24 mouse cellular contexts compared by ENCODE assay signal in genomic region chr2:107659176-107659575, GRCm38 (mm10).
A peak's percentile ranks its signal among the peaks of the same experiment; 100 is the strongest.
DNase-seq lines count a peak whose midpoint lies in the region; ATAC-seq and TF ChIP-seq lines count a peak whose summit lies in the region.
"Had no signal": no experiment of that assay in that cellular context is flagged by ENCODE, and none has a peak within 500 bp of the region (broad histone marks: within the 10 kb centered on the region; RNA-seq: fewer than 3 reads in every experiment).

No protein-coding gene starts in this region.

- H3K4me3 ChIP-seq in hindbrain, embryonic 16.5 days (ENCODE audit: low read length) = no peak overlapping the region
- H3K4me3 ChIP-seq in hindbrain, embryonic 10.5 days = no peak overlapping the region
- no peak overlapping the region for H3K4me3 ChIP-seq in midbrain, embryonic 14.5 days (replicated peaks; ENCODE audit: low read depth, low read length)
- H3K4me3 ChIP-seq in midbrain, embryonic 13.5 days (replicated peaks) = no peak overlapping the region
- H3K4me3 ChIP-seq in midbrain, embryonic 16.5 days (ENCODE audit: low read depth, low read length) = no peak overlapping the region
- no peak overlapping the region for H3K4me3 ChIP-seq in midbrain, embryonic 11.5 days (ENCODE audit: low read depth, low read length)
- H3K4me3 ChIP-seq in midbrain, postnatal 0 days (ENCODE audit: low read depth, low read length) = no peak overlapping the region
- H3K4me3 ChIP-seq: embryonic facial prominence, embryonic 13.5 days; embryonic facial prominence, embryonic 15.5 days; erythroblast, embryonic 14.5 days; forebrain, embryonic 10.5 days; forebrain, embryonic 12.5 days had no signal

- no peak overlapping the region for H3K4me2 ChIP-seq in hindbrain, embryonic 16.5 days (ENCODE audit: low read length)
- no peak overlapping the region for H3K4me2 ChIP-seq in midbrain, embryonic 14.5 days (ENCODE audit: low read length)
- no peak overlapping the region for H3K4me2 ChIP-seq in midbrain, embryonic 13.5 days (replicated peaks)
- H3K4me2 ChIP-seq in midbrain, embryonic 16.5 days (ENCODE audit: low read length) = no peak overlapping the region
- H3K4me2 ChIP-seq in midbrain, embryonic 11.5 days = no peak overlapping the region
- no peak overlapping the region for H3K4me2 ChIP-seq in midbrain, postnatal 0 days (ENCODE audit: low read depth, low read length, poor library complexity, severe bottlenecking)
- H3K4me2 ChIP-seq: embryonic facial prominence, embryonic 13.5 days; embryonic facial prominence, embryonic 15.5 days; forebrain, embryonic 12.5 days had no signal

- peak; percentile 69 for ATAC-seq in hindbrain, embryonic 16.5 days
- ATAC-seq in midbrain, embryonic 14.5 days (ENCODE audit: low FRiP score, low TSS enrichment) = 0 out of 2 replicates have a peak, but pooled peaks have one; percentile 40
- ATAC-seq in midbrain, embryonic 13.5 days = no peak
- 0 out of 2 replicates have a peak, but pooled peaks have one; percentile 67 for ATAC-seq in midbrain, embryonic 16.5 days
- ATAC-seq in midbrain, embryonic 11.5 days (ENCODE audit: low FRiP score) = no peak
- 0 out of 2 replicates have a peak, but pooled peaks have one; percentile 34 for ATAC-seq in midbrain, postnatal 0 days (ENCODE audit: low FRiP score)
- ATAC-seq: forebrain, embryonic 14.5 days; forebrain, embryonic 16.5 days had no signal

- TF ChIP-seq CTCF in midbrain, postnatal 0 days (IDR thresholded peaks at IDR 0.05) = no peak

- H3K27me3 ChIP-seq in hindbrain, embryonic 16.5 days (replicated peaks; ENCODE audit: control insufficient read depth, insufficient read depth, low read length) = no peaks in the 10 kb centered on the region
- no peaks in the 10 kb centered on the region for H3K27me3 ChIP-seq in hindbrain, embryonic 10.5 days (ENCODE audit: insufficient read depth, poor library complexity, severe bottlenecking)
- no peaks in the 10 kb centered on the region for H3K27me3 ChIP-seq in midbrain, embryonic 14.5 days (ENCODE audit: control insufficient read depth, insufficient read depth, low read length)
- no peaks in the 10 kb centered on the region for H3K27me3 ChIP-seq in midbrain, embryonic 13.5 days
- H3K27me3 ChIP-seq in midbrain, embryonic 16.5 days (ENCODE audit: control insufficient read depth, insufficient read depth, low read depth, low read length) = no peaks in the 10 kb centered on the region
- H3K27me3 ChIP-seq in midbrain, embryonic 11.5 days (ENCODE audit: control insufficient read depth, insufficient read depth, low read length) = no peaks in the 10 kb centered on the region
- H3K27me3 ChIP-seq in midbrain, postnatal 0 days (ENCODE audit: insufficient read depth, low read length) = no peaks in the 10 kb centered on the region
- H3K27me3 ChIP-seq: embryonic facial prominence, embryonic 13.5 days; embryonic facial prominence, embryonic 15.5 days; forebrain, embryonic 12.5 days had no signal

- no peak for DNase-seq in hindbrain, embryonic 10.5 days (ENCODE audit: low spot score)
- DNase-seq in midbrain, embryonic 14.5 days = peak; percentile 62
- no peak for DNase-seq in midbrain, embryonic 11.5 days (ENCODE audit: low spot score, missing footprints)
- peak; percentile 28 for DNase-seq in midbrain, postnatal 0 days (ENCODE audit: low spot score)
- DNase-seq in thymus, postnatal 0 days (ENCODE audit: low spot score) = no peak
- DNase-seq: adrenal gland, adult 2 months; adrenal gland, postnatal 10 days; adrenal gland, postnatal 25 days; cerebellum, adult 11-12 months; cerebellum, adult 8-10 months; cerebellum, adult 9-11 months; cerebellum, postnatal 14 days; cerebellum, postnatal 36 days; embryo, embryonic 11 days had no signal

- H3K9me3 ChIP-seq in hindbrain, embryonic 16.5 days (ENCODE audit: control insufficient read depth, low read length) = no peaks in the 10 kb centered on the region
- no peaks in the 10 kb centered on the region for H3K9me3 ChIP-seq in hindbrain, embryonic 10.5 days
- no peaks in the 10 kb centered on the region for H3K9me3 ChIP-seq in midbrain, embryonic 14.5 days (ENCODE audit: control insufficient read depth, low read length)
- H3K9me3 ChIP-seq in midbrain, embryonic 13.5 days = no peaks in the 10 kb centered on the region
- no peaks in the 10 kb centered on the region for H3K9me3 ChIP-seq in midbrain, embryonic 16.5 days (replicated peaks; ENCODE audit: control insufficient read depth, low read length, poor library complexity, severe bottlenecking)
- H3K9me3 ChIP-seq in midbrain, embryonic 11.5 days (ENCODE audit: control insufficient read depth, low read length) = no peaks in the 10 kb centered on the region
- no peaks in the 10 kb centered on the region for H3K9me3 ChIP-seq in midbrain, postnatal 0 days (ENCODE audit: low read length)
- H3K9me3 ChIP-seq: embryonic facial prominence, embryonic 13.5 days; embryonic facial prominence, embryonic 15.5 days; forebrain, embryonic 10.5 days; forebrain, embryonic 12.5 days had no signal

- no peak overlapping the region for H3K9ac ChIP-seq in hindbrain, embryonic 16.5 days (ENCODE audit: low read depth, low read length)
- no peak overlapping the region for H3K9ac ChIP-seq in midbrain, embryonic 14.5 days (replicated peaks; ENCODE audit: low read length)
- H3K9ac ChIP-seq in midbrain, embryonic 13.5 days (replicated peaks) = no peak overlapping the region
- no peak overlapping the region for H3K9ac ChIP-seq in midbrain, embryonic 16.5 days (ENCODE audit: low read depth, low read length)
- H3K9ac ChIP-seq in midbrain, embryonic 11.5 days (ENCODE audit: low read length) = no peak overlapping the region
- no peak overlapping the region for H3K9ac ChIP-seq in midbrain, postnatal 0 days (replicated peaks; ENCODE audit: low read length, poor library complexity, severe bottlenecking)
- H3K9ac ChIP-seq: embryonic facial prominence, embryonic 13.5 days; embryonic facial prominence, embryonic 15.5 days; forebrain, embryonic 12.5 days had no signal

- no peak overlapping the region for H3K27ac ChIP-seq in hindbrain, embryonic 16.5 days (ENCODE audit: low read depth, low read length)
- no peak overlapping the region for H3K27ac ChIP-seq in hindbrain, embryonic 10.5 days
- H3K27ac ChIP-seq in midbrain, embryonic 14.5 days (replicated peaks; ENCODE audit: low read depth, low read length) = no peak overlapping the region
- H3K27ac ChIP-seq in midbrain, embryonic 13.5 days = no peak overlapping the region
- no peak overlapping the region for H3K27ac ChIP-seq in midbrain, embryonic 16.5 days (ENCODE audit: low read length)
- no peak overlapping the region for H3K27ac ChIP-seq in midbrain, embryonic 11.5 days (ENCODE audit: low read depth, low read length)
- H3K27ac ChIP-seq in midbrain, postnatal 0 days (ENCODE audit: low read depth, low read length) = no peak overlapping the region
- H3K27ac ChIP-seq: embryonic facial prominence, embryonic 13.5 days; embryonic facial prominence, embryonic 15.5 days; forebrain, embryonic 10.5 days; forebrain, embryonic 12.5 days had no signal

- H3K36me3 ChIP-seq in hindbrain, embryonic 16.5 days (ENCODE audit: control insufficient read depth, insufficient read depth, low read length) = no peaks in the 10 kb centered on the region
- no peaks in the 10 kb centered on the region for H3K36me3 ChIP-seq in hindbrain, embryonic 10.5 days
- H3K36me3 ChIP-seq in midbrain, embryonic 14.5 days (ENCODE audit: control insufficient read depth, insufficient read depth, low read length) = no peaks in the 10 kb centered on the region
- H3K36me3 ChIP-seq in midbrain, embryonic 13.5 days = no peaks in the 10 kb centered on the region
- no peaks in the 10 kb centered on the region for H3K36me3 ChIP-seq in midbrain, embryonic 16.5 days (ENCODE audit: control insufficient read depth, insufficient read depth, low read length)
- H3K36me3 ChIP-seq in midbrain, embryonic 11.5 days (ENCODE audit: control insufficient read depth, insufficient read depth, low read length) = no peaks in the 10 kb centered on the region
- H3K36me3 ChIP-seq in midbrain, postnatal 0 days (ENCODE audit: insufficient read depth, low read length) = no peaks in the 10 kb centered on the region
- H3K36me3 ChIP-seq: embryonic facial prominence, embryonic 13.5 days; embryonic facial prominence, embryonic 15.5 days; forebrain, embryonic 10.5 days; forebrain, embryonic 12.5 days had no signal

- H3K4me1 ChIP-seq in hindbrain, embryonic 16.5 days (ENCODE audit: control insufficient read depth, insufficient read depth, low read depth, low read length) = no peaks in the 10 kb centered on the region
- no peaks in the 10 kb centered on the region for H3K4me1 ChIP-seq in hindbrain, embryonic 10.5 days (replicated peaks)
- no peaks in the 10 kb centered on the region for H3K4me1 ChIP-seq in midbrain, embryonic 14.5 days (ENCODE audit: control insufficient read depth, insufficient read depth, low read length)
- H3K4me1 ChIP-seq in midbrain, embryonic 13.5 days (replicated peaks) = no peaks in the 10 kb centered on the region
- H3K4me1 ChIP-seq in midbrain, embryonic 16.5 days (ENCODE audit: control insufficient read depth, insufficient read depth, low read length) = no peaks in the 10 kb centered on the region
- H3K4me1 ChIP-seq in midbrain, embryonic 11.5 days (ENCODE audit: control insufficient read depth, insufficient read depth, low read length) = no peaks in the 10 kb centered on the region
- no peaks in the 10 kb centered on the region for H3K4me1 ChIP-seq in midbrain, postnatal 0 days (ENCODE audit: insufficient read depth, low read length)
- H3K4me1 ChIP-seq: embryonic facial prominence, embryonic 13.5 days; embryonic facial prominence, embryonic 15.5 days; forebrain, embryonic 10.5 days; forebrain, embryonic 12.5 days had no signal

Comparison
In these comparisons a context has a peak if more than half of its experiments do, and no peak if none do; other contexts are left out.
1. ATAC-seq: peak in hindbrain, embryonic 16.5 days (single experiment), midbrain, embryonic 14.5 days (single experiment), midbrain, embryonic 16.5 days (single experiment) and midbrain, postnatal 0 days (single experiment); none in midbrain, embryonic 13.5 days (single experiment) and midbrain, embryonic 11.5 days (single experiment).
2. DNase-seq: peak in midbrain, embryonic 14.5 days (single experiment) and midbrain, postnatal 0 days (single experiment); none in hindbrain, embryonic 10.5 days (single experiment), midbrain, embryonic 11.5 days (single experiment) and thymus, postnatal 0 days (single experiment).